Mouse (Mus musculus) hindbrain, postnatal 0 days (tissue): ENCODE data around the gene Washc4. TPM values are rescaled to one million over a fixed set of nuclear protein-coding genes. Genes with fewer than 3 reads are reported as not detected.

Experiments used
- ATAC-seq: fragments of 200-750 bp; cut with Nextera tagmentation; 2 replicates; pipeline ENCODE4 v1.8.0; 2017; ENCODE audit warnings: mild to moderate bottlenecking, moderate TSS enrichment, moderate library complexity
- DNase-seq: peaks from one replicate; pipeline ENCODE4 v3.0.0-alpha.2; 2015; ENCODE audit warnings: low spot score
- H3K27ac ChIP-seq: fragments of 300-500 bp; sonication (generic); 2 replicates; pipeline ENCODE4 v1.5.1; 2014; ENCODE audit warnings: mild to moderate bottlenecking
- H3K27me3 ChIP-seq: fragments of 300-500 bp; sonication (generic); 2 replicates; pipeline ENCODE4 v1.6.1; 2014; ENCODE audit warnings: low read length, mixed read lengths; ENCODE audit not compliant: insufficient read depth
- H3K36me3 ChIP-seq: fragments of 300-500 bp; sonication (generic); 2 replicates; pipeline ENCODE4 v1.6.1; 2014; ENCODE audit warnings: low read length, mixed read lengths; ENCODE audit not compliant: insufficient read depth
- H3K4me1 ChIP-seq: fragments of 300-500 bp; sonication (generic); 2 replicates; pipeline ENCODE4 v1.6.1; 2014; ENCODE audit warnings: antibody characterized with exemption, low read length, mixed read lengths; ENCODE audit not compliant: insufficient read depth
- H3K4me2 ChIP-seq: fragments of 300-500 bp; sonication (generic); 2 replicates; pipeline ENCODE4 v1.6.1; 2014; ENCODE audit warnings: low read depth, mild to moderate bottlenecking, low read length, moderate library complexity, mixed read lengths
- H3K4me3 ChIP-seq: fragments of 300-500 bp; sonication (generic); 2 replicates; pipeline ENCODE4 v1.5.1; 2014; ENCODE audit warnings: low read length
- H3K9ac ChIP-seq: fragments of 300-500 bp; sonication (generic); replicated peaks from 2 replicates; pipeline ENCODE4 v1.6.1; 2014; ENCODE audit warnings: mild to moderate bottlenecking, low read length, moderate library complexity, mixed read lengths
- H3K9me3 ChIP-seq: fragments of 300-500 bp; sonication (generic); 2 replicates; pipeline ENCODE4 v1.6.1; 2016; ENCODE audit warnings: low read length, mixed read lengths
- CTCF ChIP-seq: IDR thresholded peaks from 2 replicates; pipeline ENCODE4 v1.5.1; 2016; ENCODE audit warnings: antibody characterized with exemption, control low read depth, low read depth
- WGBS: fragments of 180-500 bp; shearing (Covaris S2); extraction: QIAGEN DNeasy Blood & Tissue Kit; methylation state at CpG from one replicate; pipeline ENCODE4 v1.1.7; 2014; 5-methylcytosine and 5-hydroxymethylcytosine counted together
- polyA plus RNA-seq: library from polyadenylated mRNA; unstranded; fragments of >200 nt; fragmentation: Nextera tagmentation; extraction: Ambion mirVana; gene quantifications from 2 replicates; pipeline ENCODE4 v1.2.1, GENCODE M21; 2015
- total RNA-seq: library from RNA; depleted of rRNA; stranded (reverse); fragments of >200 nt; gene quantifications from 2 replicates; pipeline ENCODE4 v1.2.3, GENCODE M21; 2014

Washc4 gene
- total and polyA plus RNA-seq, 2 experiments from 2014 or later: 17.6 to 18.5 TPM

DNA sequence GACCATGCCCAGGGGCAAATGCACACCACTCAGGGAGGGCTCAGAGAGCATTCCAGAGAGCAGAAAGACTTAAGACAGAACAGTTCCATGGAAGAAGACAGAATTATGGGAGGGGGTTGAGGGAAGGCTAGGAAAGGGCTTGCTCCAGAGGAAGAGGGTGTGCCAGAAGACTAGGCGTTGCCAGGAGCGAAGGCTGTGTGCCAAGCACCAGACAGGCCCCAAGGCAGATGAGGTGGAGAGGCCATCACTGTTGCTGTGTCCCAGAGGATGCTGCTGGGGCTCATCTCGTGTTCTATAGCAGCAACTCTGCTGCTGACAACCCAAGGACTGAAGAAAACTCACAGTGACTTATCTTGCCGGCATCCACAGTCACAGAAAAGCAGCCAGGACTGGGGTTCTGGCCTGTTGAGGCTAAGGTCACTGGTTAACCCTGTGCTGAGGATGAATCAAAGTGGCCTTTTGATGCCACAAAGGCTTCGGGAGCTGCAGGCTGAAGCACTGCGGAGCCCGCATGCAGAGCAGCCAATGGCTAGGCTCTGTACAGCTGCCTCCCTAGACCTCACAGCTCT is 89.3 kb downstream of the Washc4 start:
- Histone ChIP-seq H3K36me3 (0 out of 2 replicates have a peak, but pooled peaks cover 5% of the 10 kb centered on the region), H3K4me1 (0 out of 2 replicates have a peak, but pooled peaks cover 3% of the 10 kb centered on the region), H3K9me3 (no peaks in the 10 kb centered on the region), H3K4me3 (no peak overlapping the region), H3K27me3 (no peaks in the 10 kb centered on the region), H3K9ac (no peak overlapping the region), H3K4me2 (no peak overlapping the region), H3K27ac (peak overlapping the region; percentile 71; the same call in 1 of the 2 replicates)
- WGBS: 52% methylated on average over 7 of the region's 7 CpGs
- no peak for TF ChIP-seq CTCF
- no peak for ATAC-seq
- DNase-seq: no peak

DNA sequence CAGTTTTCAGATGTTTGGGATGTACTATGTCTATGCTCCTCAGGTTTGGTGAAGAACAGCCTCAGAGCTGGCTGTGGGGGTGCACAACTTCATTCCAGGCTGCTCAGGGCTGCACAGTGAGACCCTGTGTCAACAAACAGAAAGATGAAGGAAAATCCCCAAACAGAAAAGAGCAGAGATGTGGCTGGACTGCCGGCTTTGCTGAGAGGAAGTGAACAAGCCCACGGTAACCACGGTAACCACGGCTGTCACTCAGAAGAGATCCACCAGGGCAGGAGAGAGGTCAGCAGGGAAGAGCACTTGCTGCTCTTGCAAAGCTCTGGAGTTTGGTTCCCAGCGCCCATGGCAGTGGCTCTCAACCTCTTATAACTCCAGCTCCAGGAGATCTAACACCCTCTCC is 90.9 kb downstream of the Washc4 start:
- H3K27ac ChIP-seq: no peak overlapping the region
- no peak for TF ChIP-seq CTCF
- H3K36me3 ChIP-seq: peaks cover 5% of the 10 kb centered on the region; the same call in 1 of the 2 replicates
- H3K4me2 ChIP-seq: no peak overlapping the region
- peak; percentile 41; the same call in 1 of the 2 replicates for ATAC-seq
- no peaks in the 10 kb centered on the region for H3K9me3 ChIP-seq
- H3K4me3 ChIP-seq: no peak overlapping the region
- no peak overlapping the region for H3K9ac ChIP-seq
- 0 out of 2 replicates have a peak, but pooled peaks cover 3% of the 10 kb centered on the region for H3K4me1 ChIP-seq
- peak; percentile 68 for DNase-seq
- H3K27me3 ChIP-seq: no peaks in the 10 kb centered on the region
- 26% methylated on average over 5 of the region's 5 CpGs for WGBS

DNA sequence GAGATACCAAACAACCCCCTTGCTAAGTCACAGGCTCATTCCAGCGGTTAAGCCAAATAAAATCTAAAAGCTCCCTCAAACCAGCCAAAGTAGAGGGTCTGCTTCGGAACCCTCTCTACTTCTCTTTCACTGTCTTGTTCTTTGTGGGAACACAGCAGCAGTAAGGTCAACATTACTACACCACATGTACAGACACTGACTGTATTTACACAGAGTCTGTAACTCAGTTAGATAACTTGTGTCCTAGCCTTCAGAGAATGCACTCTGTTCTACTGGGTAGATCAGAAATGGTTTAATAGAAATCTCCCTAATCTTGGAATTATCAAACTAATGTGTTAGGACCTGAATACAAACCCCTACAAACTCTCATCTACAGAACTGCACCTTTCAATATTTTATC is 92.6 kb downstream of the Washc4 start:
- H3K4me1 ChIP-seq: 0 out of 2 replicates have a peak, but pooled peaks cover 3% of the 10 kb centered on the region
- no peak for DNase-seq
- H3K4me3 ChIP-seq: no peak overlapping the region
- H3K27me3 ChIP-seq: no peaks in the 10 kb centered on the region
- H3K27ac ChIP-seq: peak overlapping the region; percentile 32; the same call in 1 of the 2 replicates
- H3K36me3 ChIP-seq: peaks cover 5% of the 10 kb centered on the region; the same call in 1 of the 2 replicates
- WGBS: 75% methylated on average over 2 of the region's 2 CpGs
- no peaks in the 10 kb centered on the region for H3K9me3 ChIP-seq
- H3K4me2 ChIP-seq: 0 out of 2 replicates have a peak overlapping the region, but pooled peaks have one; percentile 30
- no peak overlapping the region for H3K9ac ChIP-seq
- ATAC-seq: no peak
- no peak for TF ChIP-seq CTCF

DNA sequence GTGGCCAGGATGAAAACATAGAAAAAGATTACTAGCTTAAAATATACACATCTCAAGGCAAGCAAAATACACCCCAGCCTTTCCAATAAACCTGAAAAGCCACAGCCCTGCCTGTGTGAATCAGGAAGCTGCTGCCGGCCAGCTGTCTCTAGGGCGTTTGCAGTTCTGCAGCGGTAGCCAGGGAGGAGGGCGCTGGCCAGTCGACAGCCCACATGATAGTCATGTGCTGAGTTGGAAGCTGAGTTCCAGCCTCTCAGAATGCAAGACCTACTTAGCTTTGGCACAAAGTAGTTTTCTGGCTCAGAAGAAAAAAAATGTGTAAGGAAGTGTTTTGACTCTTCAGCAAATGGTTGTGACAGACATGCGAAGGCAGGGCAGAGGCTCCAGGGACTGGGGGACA is 93.7 kb downstream of the Washc4 start:
- TF ChIP-seq CTCF: no peak
- Histone ChIP-seq H3K9me3 (no peaks in the 10 kb centered on the region), H3K27ac (peak overlapping the region; percentile 45; the same call in 1 of the 2 replicates), H3K9ac (no peak overlapping the region), H3K27me3 (no peaks in the 10 kb centered on the region), H3K4me2 (0 out of 2 replicates have a peak overlapping the region, but pooled peaks have one; percentile 11), H3K4me3 (no peak overlapping the region), H3K36me3 (no peaks in the 10 kb centered on the region; the same call in 1 of the 2 replicates), H3K4me1 (0 out of 2 replicates have a peak, but pooled peaks cover 9% of the 10 kb centered on the region)
- ATAC-seq (peak; percentile 84), DNase-seq (peak; percentile 80)
- 24% methylated on average over 6 of the region's 6 CpGs for WGBS

DNA sequence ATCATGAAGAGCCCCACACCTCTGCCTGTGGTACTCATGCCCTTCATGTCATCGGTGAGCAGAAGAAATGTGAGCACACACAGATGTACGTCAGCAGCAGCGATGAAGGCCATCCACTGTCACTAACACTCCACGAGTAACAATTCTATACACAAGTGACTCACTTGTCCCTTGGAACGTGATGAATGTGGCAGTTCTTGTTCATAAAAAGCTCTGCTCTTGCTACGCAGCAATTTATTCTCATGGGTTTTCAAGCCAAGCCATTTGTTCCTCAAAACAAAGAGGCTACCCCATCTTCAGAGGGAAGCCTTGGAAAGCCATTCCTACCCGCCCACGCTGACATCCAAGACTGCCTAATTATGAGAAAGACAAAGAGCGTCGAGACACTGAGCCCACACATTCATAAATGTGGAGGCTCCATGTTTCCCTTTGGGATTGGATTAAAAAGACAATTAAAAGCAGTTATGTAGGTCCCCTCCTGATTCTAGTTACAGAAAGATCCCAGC is 96.4 kb downstream of the Washc4 start:
- Histone ChIP-seq H3K36me3 (no peaks in the 10 kb centered on the region; the same call in 1 of the 2 replicates), H3K27me3 (no peaks in the 10 kb centered on the region), H3K9ac (no peak overlapping the region), H3K4me3 (no peak overlapping the region), H3K4me2 (no peak overlapping the region), H3K9me3 (no peaks in the 10 kb centered on the region), H3K27ac (peak overlapping the region; percentile 48; the same call in 1 of the 2 replicates), H3K4me1 (peaks cover 17% of the 10 kb centered on the region)
- peak; percentile 38 for DNase-seq
- peak; percentile 19; the same call in 1 of the 2 replicates for ATAC-seq
- no peak for TF ChIP-seq CTCF
- WGBS: 37% methylated on average over 10 of the region's 10 CpGs

DNA sequence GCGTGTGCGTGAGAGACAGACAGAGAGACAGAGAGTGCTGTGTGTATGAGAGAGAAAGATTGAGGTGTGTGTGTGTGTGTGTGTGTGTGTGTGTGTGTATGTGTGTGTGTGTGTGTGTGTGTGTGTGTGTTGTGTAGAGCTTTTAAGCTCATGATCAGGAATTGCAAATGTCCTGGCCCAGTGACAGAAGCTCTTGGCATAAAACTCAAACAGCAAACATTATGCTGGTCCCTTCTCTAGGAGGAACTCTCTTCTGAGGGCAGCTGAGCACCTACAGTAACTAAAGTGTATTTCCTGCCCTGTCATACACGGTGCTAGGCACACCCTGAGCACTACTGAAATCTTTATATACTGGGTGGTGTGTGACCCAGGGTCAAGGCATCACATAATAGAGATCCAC is 98.1 kb downstream of the Washc4 start:
- TF ChIP-seq CTCF: no peak
- 0 out of 2 replicates have a peak overlapping the region, but pooled peaks have one; percentile 17 for H3K9ac ChIP-seq
- ATAC-seq: no peak
- WGBS: 76% methylated on average over 3 of the region's 3 CpGs
- no peak overlapping the region for H3K4me2 ChIP-seq
- H3K27ac ChIP-seq: no peak overlapping the region; the same call in 1 of the 2 replicates
- DNase-seq: no peak
- H3K4me3 ChIP-seq: no peak overlapping the region
- H3K9me3 ChIP-seq: no peaks in the 10 kb centered on the region
- no peaks in the 10 kb centered on the region for H3K27me3 ChIP-seq
- peaks cover 31% of the 10 kb centered on the region for H3K4me1 ChIP-seq
- H3K36me3 ChIP-seq: no peaks in the 10 kb centered on the region; the same call in 1 of the 2 replicates
